In the genomic region with DNA sequence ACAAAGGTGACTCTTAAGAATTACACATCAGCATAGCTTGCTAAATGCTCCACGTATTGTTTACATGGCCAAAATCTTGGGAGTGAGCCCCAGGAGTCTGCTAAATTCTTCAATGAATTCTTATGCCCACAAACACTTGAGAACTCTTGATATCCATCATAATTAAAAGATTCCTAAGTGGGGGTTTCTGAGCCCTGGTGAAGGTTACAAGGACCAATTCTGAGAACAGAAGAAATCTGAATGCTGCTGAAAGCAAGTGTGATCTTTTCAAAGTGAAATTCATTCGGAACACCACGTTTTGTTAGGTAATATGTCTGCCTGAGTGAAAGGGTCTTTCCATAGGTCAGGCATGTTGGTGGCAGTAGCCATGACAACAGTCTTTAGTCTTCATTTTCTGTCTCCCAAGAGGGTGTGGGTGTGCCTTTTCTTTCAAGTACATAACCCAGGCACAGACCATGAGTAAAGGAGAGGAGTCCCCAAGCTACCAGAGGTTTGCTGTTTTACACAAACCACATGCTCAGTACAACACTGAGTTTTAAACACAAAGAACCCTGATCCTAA, we compare ENCODE assay signal across 1 mouse cellular context.
TF ChIP-seq lines count a peak whose summit lies in the region.

No protein-coding gene starts in this region.

TF ChIP-seq in CH12.LX, 34 proteins besides CTCF, POLR2A, EP300 and RAD21:
- no peak for TF ChIP-seq SIN3A (IDR thresholded peaks at IDR 0.05; ENCODE audit: low read length)
- TF ChIP-seq ETS1 (conservative IDR thresholded peaks at IDR 0.05; ENCODE audit: low read depth, low read length), result no peak
- TF ChIP-seq IRF4 (IDR thresholded peaks at IDR 0.05; ENCODE audit: low read depth, low read length), result no peak
- TF ChIP-seq MEF2A (IDR thresholded peaks at IDR 0.05; ENCODE audit: borderline replicate concordance, low read depth, low read length), result no peak
- TF ChIP-seq ELF1 (IDR thresholded peaks at IDR 0.05; ENCODE audit: low read depth, low read length), result no peak
- no peak for TF ChIP-seq JUN (IDR thresholded peaks at IDR 0.05; ENCODE audit: insufficient read depth, low read depth, low read length)
- no peak for TF ChIP-seq TCF12 (IDR thresholded peaks at IDR 0.05; ENCODE audit: low read depth, low read length)
- TF ChIP-seq PAX5 (IDR thresholded peaks at IDR 0.05; ENCODE audit: low read length), result no peak
- no peak for TF ChIP-seq CHD2 (IDR thresholded peaks at IDR 0.05; ENCODE audit: low read length)
